Mouse (Mus musculus): ENCODE measurements around the gene Cebpe.
A peak's percentile ranks its signal among the peaks of the same experiment; 100 is the strongest.

Gene Cebpe

GRCm38 (mm10) chr14:54720654-54721350 is 8.8 kb upstream of the Cebpe start:
- no peak for DNase-seq (ENCODE audit: low spot score)

DNA sequence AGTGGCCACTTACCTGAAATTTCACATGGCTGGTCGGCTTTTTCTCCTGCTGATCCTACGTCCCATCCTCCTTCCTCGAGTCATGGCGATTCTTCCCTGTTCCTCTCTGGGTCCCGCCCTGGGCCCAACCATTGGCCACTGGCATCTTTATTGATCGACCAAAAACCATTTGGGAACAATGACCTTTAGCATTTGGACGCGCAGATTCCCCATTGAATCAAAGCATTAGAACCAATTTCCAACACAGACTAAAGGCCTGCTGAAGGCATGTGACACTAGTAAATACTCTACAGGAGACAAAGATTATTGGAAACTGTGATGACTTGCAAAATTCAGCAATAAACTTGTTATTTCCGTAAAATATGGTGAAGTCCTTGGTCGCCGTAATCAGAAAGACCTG is 8.1 kb upstream of the Cebpe start:
- DNase-seq (ENCODE audit: low spot score), result no peak

- no peak for DNase-seq (ENCODE audit: low spot score)
Observed at GRCm38 (mm10) chr14:54715402-54715801, 3.4 kb upstream of the Cebpe start.

DNA sequence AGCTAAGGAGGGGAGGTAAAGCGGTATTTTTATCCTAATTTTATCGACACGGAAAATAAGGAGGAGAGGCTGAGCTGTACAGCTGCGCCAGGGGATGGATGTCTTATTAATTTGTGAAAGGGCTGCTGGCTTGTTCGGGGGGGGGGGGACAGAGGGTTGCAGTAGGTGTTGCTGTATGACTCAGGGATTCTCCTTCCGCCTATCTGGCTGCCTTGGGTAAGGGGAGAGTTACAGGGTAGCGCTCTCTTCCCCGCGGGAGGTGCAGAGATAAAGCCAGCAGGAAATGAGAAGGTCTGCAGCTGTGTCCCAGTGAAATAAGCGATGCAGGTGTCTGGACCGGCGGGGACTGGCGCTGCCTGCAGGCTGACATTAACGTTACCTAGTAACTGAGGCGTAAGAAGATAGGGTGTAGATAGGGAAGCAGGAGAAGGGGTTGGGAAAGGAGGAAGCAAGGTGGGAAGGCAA is 2.7 kb upstream of the Cebpe start:
- DNase-seq (ENCODE audit: low spot score), result no peak

DNA sequence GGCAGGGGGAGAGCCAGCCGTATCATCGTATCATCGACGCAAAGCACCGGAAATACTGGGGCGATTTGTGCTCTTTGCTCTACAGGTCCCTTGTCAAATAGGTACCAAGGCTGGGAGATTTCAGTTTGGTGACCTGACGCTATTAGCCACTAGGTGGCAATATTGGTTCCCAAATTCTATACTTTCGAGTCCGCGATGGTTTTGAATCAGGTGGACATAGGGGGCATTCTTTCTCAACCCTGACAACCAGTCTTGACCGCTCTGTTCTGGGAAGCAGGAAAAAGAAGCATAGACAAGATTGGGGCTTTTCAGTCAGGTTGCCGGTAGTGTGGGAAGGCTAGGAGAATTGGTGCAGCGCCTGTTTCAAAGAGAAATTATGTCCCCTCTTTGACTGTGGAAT is 2.1 kb upstream of the Cebpe start:
- DNase-seq (ENCODE audit: low spot score), result peak; percentile 45

DNA sequence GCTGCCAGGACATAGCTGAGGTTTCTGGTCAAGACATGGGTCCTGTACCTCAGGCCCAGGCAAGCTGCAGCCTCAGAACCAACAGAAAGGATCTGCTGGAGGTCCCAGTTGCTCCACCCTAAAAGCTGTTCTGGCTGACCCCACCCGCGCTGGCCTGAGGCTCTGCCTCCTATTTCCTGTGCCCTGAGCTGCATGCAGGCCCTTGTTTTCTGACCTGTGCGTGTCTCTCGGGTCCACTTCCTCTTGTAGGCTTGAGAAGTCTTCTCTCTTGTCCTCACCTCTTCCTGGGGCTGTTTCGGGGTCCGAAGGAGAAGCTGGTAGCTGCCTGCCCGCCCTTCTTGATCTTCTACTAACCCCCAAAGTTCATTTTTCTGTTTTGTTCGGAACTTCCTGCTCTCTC is 887 bp upstream of the Cebpe start:
- DNase-seq (ENCODE audit: low spot score), result no peak

GRCm38 (mm10) chr14:54709054-54709453 is 2.9 kb downstream of the Cebpe start:
- DNase-seq (ENCODE audit: low spot score), result no peak

GRCm38 (mm10) chr14:54706589-54707320 is 5.2 kb downstream of the Cebpe start:
- DNase-seq (ENCODE audit: low spot score), result no peak

GRCm38 (mm10) chr14:54705844-54706243 is 6.1 kb downstream of the Cebpe start:
- no peak for DNase-seq (ENCODE audit: low spot score)

DNA sequence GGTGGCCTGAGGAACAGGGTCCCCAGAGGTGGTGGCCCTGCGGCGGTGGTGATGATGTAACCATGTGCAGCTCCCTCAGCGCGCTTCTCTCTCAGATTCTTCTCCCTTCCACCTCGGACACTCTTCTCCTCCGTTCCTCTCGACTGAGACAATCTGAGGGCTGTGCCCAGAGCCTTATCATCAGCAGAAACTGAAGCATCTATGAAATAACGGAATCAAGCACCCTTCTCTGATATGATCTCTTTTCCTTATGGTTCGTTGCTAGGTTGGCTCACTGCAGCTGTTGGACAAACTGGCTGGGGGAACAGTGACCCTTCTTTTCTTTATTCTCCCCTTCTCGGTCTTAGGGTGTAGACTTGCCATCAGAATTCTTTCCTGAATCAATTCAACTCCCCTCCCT is 8.8 kb downstream of the Cebpe start:
- DNase-seq (ENCODE audit: low spot score), result no peak

- peak; percentile 68 for DNase-seq (ENCODE audit: low spot score)
Observed at GRCm38 (mm10) chr14:54701298-54701697, 10.7 kb downstream of the Cebpe start.

GRCm38 (mm10) chr14:54699586-54699985 is 12.4 kb downstream of the Cebpe start:
- DNase-seq (ENCODE audit: low spot score), result no peak

GRCm38 (mm10) chr14:54698733-54699132 is 13.2 kb downstream of the Cebpe start, which contains the start of gene Gm29776:
Gm29776 (minus strand) TSS chr14:54698833.
- DNase-seq (ENCODE audit: low spot score), result no peak

GRCm38 (mm10) chr14:54696752-54697151 is 15.2 kb downstream of the Cebpe start:
- DNase-seq (ENCODE audit: low spot score), result no peak

DNA sequence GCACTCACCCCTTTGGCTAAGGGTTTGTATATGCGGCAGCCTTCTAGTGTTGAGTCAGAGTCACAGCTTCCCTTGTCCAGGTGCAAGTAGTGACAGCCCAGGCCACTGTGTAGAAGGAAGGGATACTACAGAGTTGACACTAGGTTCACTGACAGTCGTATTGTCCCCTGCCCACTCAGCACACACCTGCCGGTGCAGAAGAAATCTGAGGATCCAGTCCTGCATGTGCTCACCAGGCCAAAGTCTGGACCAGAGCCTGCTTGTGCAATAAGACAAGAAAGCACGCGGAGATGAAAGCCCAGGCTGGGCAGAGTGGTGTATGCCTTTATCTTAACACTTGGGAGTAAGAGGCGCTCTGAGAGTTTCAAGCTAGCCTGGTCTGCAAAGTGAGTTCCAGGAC is 16.9 kb downstream of the Cebpe start:
- DNase-seq (ENCODE audit: low spot score), result no peak

DNA sequence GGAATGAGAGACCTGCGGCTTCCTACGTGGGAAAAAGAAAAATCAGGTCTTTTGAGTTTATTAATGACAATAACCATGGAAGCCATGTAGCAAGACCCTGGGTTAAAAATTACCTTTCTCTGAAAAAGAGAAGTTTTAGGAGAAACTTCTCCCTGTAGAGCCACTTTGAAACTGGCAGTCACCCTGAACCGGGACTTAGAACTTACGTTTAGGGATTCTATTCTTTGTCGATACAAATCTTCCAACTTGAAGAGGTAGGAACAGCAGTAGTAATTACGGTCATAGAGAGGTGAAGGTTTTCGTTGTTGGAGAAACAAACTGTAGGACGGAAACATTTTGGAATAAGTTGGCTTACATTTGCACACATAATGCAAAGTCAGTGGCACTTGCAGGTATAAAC is 24.7 kb downstream of the Cebpe start:
- no peak for DNase-seq (ENCODE audit: low spot score)

DNA sequence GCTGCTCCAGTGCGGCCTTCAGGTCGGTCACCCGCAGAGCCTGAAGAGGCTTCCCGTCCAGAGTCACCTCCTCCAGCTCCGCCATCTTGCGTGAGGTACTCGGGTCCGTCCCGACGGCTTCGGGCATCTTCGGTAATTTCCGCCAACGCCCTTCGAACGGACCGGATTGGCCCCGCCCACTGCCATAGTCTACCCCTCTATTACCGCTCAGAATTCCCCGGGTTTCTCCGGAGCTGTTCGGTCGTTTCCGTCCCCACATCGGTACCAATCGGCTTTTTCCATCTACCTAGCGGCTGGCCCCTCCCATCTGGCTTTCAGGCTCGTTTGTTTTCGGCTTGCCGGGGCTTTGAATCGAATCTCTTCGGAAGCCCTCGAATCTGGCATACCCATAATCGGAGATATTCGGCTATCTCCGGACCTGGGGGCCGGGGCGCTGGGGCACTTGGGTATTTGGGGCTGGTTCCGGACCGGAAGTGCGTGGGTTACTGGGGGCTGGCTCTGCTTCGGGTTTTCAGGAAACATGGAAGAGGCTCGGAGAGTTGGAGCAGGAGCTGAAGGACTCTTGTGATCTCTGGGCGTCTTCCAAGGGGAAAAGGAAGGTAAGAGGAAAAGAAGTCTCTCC is 25.3 kb downstream of the Cebpe start, which contains the start of gene Acin1:
Gene Acin1 (minus strand): TSS at position 410 of the 622 bp plus-strand sequence.
- peak; percentile 100 for DNase-seq (ENCODE audit: low spot score)

GRCm38 (mm10) chr14:54686063-54686521 is 25.9 kb downstream of the Cebpe start, which contains the start of gene 1700123O20Rik:
1700123O20Rik (plus strand) TSS chr14:54686216.
- DNase-seq (ENCODE audit: low spot score), result no peak

DNA sequence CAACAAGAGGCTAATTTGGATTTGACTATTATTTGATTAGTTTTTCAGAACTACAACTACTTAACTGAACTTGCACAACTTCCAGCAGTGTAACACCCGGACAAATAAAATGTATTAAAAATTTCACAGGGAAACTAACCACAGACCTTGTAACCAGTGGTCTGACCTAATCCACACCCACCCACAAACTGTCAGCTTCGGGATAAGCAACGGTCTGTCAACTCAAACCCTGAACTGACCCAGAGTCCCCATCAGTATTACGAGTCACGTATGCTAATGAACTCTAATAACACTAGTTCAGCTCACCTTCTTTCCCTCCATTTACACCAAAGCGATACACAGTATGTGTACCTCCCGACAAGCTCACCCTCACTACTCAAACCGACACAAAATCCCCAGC is 26.5 kb downstream of the Cebpe start:
- no peak for DNase-seq (ENCODE audit: low spot score)

DNA sequence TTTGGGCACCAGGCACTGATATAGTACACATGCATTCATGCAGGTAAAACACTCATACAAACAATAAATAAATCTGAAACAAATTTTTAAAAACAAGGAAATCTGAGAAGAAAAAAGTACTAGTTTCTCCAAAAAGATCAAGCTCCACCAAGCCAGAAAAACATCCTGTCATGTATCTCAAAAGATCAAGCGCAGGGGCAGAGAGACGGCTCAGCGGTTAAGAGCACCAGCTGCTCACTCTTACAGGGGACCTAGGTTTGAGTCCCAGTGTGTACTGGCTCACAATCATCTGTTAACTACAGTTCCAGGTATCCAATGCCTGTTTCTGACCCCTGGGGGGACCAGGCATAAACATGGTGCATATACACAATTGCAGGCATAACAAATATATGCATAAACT is 29.6 kb downstream of the Cebpe start:
- DNase-seq (ENCODE audit: low spot score), result no peak

DNA sequence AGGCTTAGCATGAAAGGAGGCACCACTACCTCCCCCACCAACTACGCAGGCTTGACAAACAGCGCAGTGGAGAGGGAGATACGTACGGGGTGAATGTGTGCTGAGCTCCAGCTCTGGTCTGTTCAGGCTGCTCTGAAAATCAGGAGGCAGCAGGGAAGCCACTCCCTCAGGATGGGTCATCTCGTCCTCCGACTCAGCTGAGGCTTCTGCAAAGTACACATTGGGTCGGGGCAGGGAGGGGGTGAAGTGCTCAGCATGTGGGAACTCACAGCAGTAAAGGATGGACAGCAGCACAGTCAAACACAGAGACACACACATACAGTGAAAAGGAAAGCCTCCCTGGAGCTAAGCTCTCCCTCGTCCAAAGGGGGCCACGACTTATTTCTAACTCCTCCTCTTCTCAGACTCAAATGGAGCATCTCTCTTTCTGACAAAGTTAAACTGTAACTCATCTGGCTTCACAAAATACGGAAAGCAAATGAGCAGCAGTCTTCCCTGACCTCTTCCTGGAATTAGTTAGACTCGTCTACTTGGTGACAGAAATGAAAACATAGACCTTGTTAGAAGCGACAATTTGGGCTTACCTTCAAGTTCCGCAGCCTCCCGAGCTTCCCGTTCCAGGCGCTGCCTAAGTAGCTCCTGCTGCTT is 33.2 kb downstream of the Cebpe start:
- DNase-seq (ENCODE audit: low spot score), result no peak

GRCm38 (mm10) chr14:54676290-54676689 is 35.7 kb downstream of the Cebpe start:
- DNase-seq (ENCODE audit: low spot score), result no peak
